Mouse (Mus musculus) myocyte (in vitro differentiated cells): Measurements from ENCODE around the gene Phb.

Source experiments
- MYOG ChIP-seq, 3 experiments: IDR thresholded peaks; one replicate each; pipeline ENCODE4 v1.6.1; 2011; ENCODE audit warnings: control low read depth in 2 of 3, low read depth in 2 of 3, mild to moderate bottlenecking in 2 of 3; ENCODE audit not compliant: insufficient read length in 2 of 3, control insufficient read depth in 1 of 3, insufficient read depth in 1 of 3
- POLR2A ChIP-seq: IDR thresholded peaks from one replicate; pipeline ENCODE4 v1.6.1; 2011; ENCODE audit warnings: low read depth, mild to moderate bottlenecking, control low read depth, moderate library complexity; ENCODE audit not compliant: insufficient read length
- REST ChIP-seq: IDR thresholded peaks from one replicate; pipeline ENCODE4 v1.6.1; 2011; ENCODE audit warnings: mild to moderate bottlenecking, control low read depth, moderate library complexity; ENCODE audit not compliant: insufficient read depth, insufficient read length
- TCF12 ChIP-seq: IDR thresholded peaks from one replicate; pipeline ENCODE4 v1.6.1; 2011; ENCODE audit warnings: mild to moderate bottlenecking, control low read depth; ENCODE audit not compliant: poor library complexity, insufficient read depth, severe bottlenecking

- TF ChIP-seq POLR2A, result no peak
- no peak for TF ChIP-seq TCF12
- no peak for TF ChIP-seq MYOG (IDR thresholded peaks at IDR 0.05; ENCODE audit: control insufficient read depth in 1 of 3, insufficient read depth in 1 of 3, insufficient read length in 2 of 3, low read depth in 2 of 3)
- no peak for TF ChIP-seq REST
Observed at GRCm38 (mm10) chr11:95657449-95657848, 9.3 kb upstream of the Phb start.
